Comparison of ENCODE assay signal across 23 mouse cellular contexts in genomic region chr19:14482562-14483138, GRCm38 (mm10).
DNase-seq lines count a peak whose midpoint lies in the region; ATAC-seq and TF ChIP-seq lines count a peak whose summit lies in the region.
"Had no signal": no experiment of that assay in that cellular context is flagged by ENCODE, and none has a peak within 500 bp of the region (broad histone marks: within the 10 kb centered on the region; RNA-seq: fewer than 3 reads in every experiment).

No protein-coding gene starts in this region.

- H3K4me1 ChIP-seq in heart, embryonic 12.5 days (replicated peaks), result peaks cover 21% of the 10 kb centered on the region
- H3K4me1 ChIP-seq in intestine, embryonic 16.5 days (ENCODE audit: control insufficient read depth, insufficient read depth, low read length), result peaks cover 28% of the 10 kb centered on the region
- H3K4me1 ChIP-seq in small intestine, adult 2 months (ENCODE audit: control insufficient read depth, insufficient read depth, insufficient read length, low read length), result peaks cover 21% of the 10 kb centered on the region; the same call in 1 of the 2 replicates

- ATAC-seq in heart, embryonic 12.5 days (ENCODE audit: insufficient number of reproducible peaks, low FRiP score), result no peak
- ATAC-seq in intestine, embryonic 16.5 days, result peak; percentile 71
- ATAC-seq: CD4-positive, CD25-positive, alpha-beta regulatory T cell, adult 4 months had no signal

- H3K36me3 ChIP-seq in heart, embryonic 12.5 days, result no peaks in the 10 kb centered on the region
- no peaks in the 10 kb centered on the region for H3K36me3 ChIP-seq in intestine, embryonic 16.5 days (ENCODE audit: control insufficient read depth, insufficient read depth, low read length)
- H3K36me3 ChIP-seq in small intestine, adult 2 months (ENCODE audit: control insufficient read depth, insufficient read depth, low read length), result no peaks in the 10 kb centered on the region; the same call in 1 of the 2 replicates
- H3K36me3 ChIP-seq: embryonic facial prominence, embryonic 10.5 days; embryonic facial prominence, embryonic 12.5 days; forebrain, embryonic 15.5 days had no signal

- 78% methylated on average over 5 of the region's 5 CpGs for WGBS in heart, embryonic 12.5 days
- WGBS in intestine, embryonic 16.5 days, result 57% methylated on average over 5 of the region's 5 CpGs
- WGBS in small intestine, adult 2 months, result 25% methylated on average over 5 of the region's 5 CpGs

- H3K27ac ChIP-seq in heart, embryonic 12.5 days (ENCODE audit: poor library complexity, severe bottlenecking), result no peak overlapping the region
- no peak overlapping the region for H3K27ac ChIP-seq in intestine, embryonic 16.5 days (ENCODE audit: low read length)
- peak overlapping the region; percentile 3; the same call in 1 of the 2 replicates for H3K27ac ChIP-seq in small intestine, adult 2 months (ENCODE audit: insufficient read depth, low read depth, low read length)
- H3K27ac ChIP-seq: embryonic facial prominence, embryonic 10.5 days; embryonic facial prominence, embryonic 12.5 days; forebrain, embryonic 13.5 days; forebrain, embryonic 15.5 days had no signal

- peak; percentile 71 for DNase-seq in heart, adult 11 months
- DNase-seq in retina, embryonic 14.5 days (ENCODE audit: low spot score), result peak; percentile 38
- DNase-seq in retina, postnatal 1 day, result no peak
- DNase-seq in kidney, adult 8-10 months, result no peak
- DNase-seq in spleen, postnatal 36 days (ENCODE audit: low spot score in 2 of 2), result no peak
- DNase-seq: adrenal gland, adult 2 months; adrenal gland, postnatal 10 days; adrenal gland, postnatal 25 days; B cell, adult 2 months; cerebellum, adult 11 months; cerebellum, adult 18-20 months; cerebellum, adult 9-10 months; cerebellum, postnatal 10 days; cerebellum, postnatal 25 days had no signal

- TF ChIP-seq CTCF in small intestine, adult 2 months (IDR thresholded peaks at IDR 0.05; ENCODE audit: extremely low read depth, insufficient read length, insufficient replicate concordance, low read depth, low read length), result no peak

- no peak overlapping the region for H3K9ac ChIP-seq in heart, embryonic 12.5 days
- no peak overlapping the region for H3K9ac ChIP-seq in intestine, embryonic 16.5 days (ENCODE audit: low read depth, low read length)
- H3K9ac ChIP-seq: embryonic facial prominence, embryonic 12.5 days; forebrain, embryonic 13.5 days; forebrain, embryonic 15.5 days had no signal

- no peaks in the 10 kb centered on the region for H3K27me3 ChIP-seq in heart, embryonic 12.5 days (replicated peaks)
- no peaks in the 10 kb centered on the region for H3K27me3 ChIP-seq in intestine, embryonic 16.5 days (replicated peaks; ENCODE audit: control insufficient read depth, insufficient read depth, low read length)
- H3K27me3 ChIP-seq in small intestine, adult 2 months (ENCODE audit: control insufficient read depth, insufficient read depth, low read length), result no peaks in the 10 kb centered on the region
- H3K27me3 ChIP-seq: CH12.LX; embryonic facial prominence, embryonic 12.5 days; forebrain, embryonic 15.5 days had no signal

- no peak overlapping the region for H3K4me3 ChIP-seq in heart, embryonic 12.5 days
- H3K4me3 ChIP-seq in intestine, embryonic 16.5 days (ENCODE audit: low read length), result no peak overlapping the region
- no peak overlapping the region for H3K4me3 ChIP-seq in small intestine, adult 2 months (ENCODE audit: low read depth, low read length)
- H3K4me3 ChIP-seq: embryonic facial prominence, embryonic 10.5 days; embryonic facial prominence, embryonic 12.5 days; forebrain, embryonic 13.5 days; forebrain, embryonic 15.5 days had no signal

- no peak for TF ChIP-seq POLR2A in small intestine, adult 2 months (IDR thresholded peaks at IDR 0.05; ENCODE audit: low read depth, low read length)

- no peak overlapping the region for H3K4me2 ChIP-seq in heart, embryonic 12.5 days
- H3K4me2 ChIP-seq in intestine, embryonic 16.5 days (ENCODE audit: low read depth, low read length), result no peak overlapping the region
- H3K4me2 ChIP-seq: embryonic facial prominence, embryonic 12.5 days; forebrain, embryonic 13.5 days; forebrain, embryonic 15.5 days had no signal

- H3K9me3 ChIP-seq in heart, embryonic 12.5 days (replicated peaks), result no peaks in the 10 kb centered on the region
- H3K9me3 ChIP-seq in intestine, embryonic 16.5 days (ENCODE audit: control insufficient read depth, low read length), result no peaks in the 10 kb centered on the region
- H3K9me3 ChIP-seq: embryonic facial prominence, embryonic 10.5 days; embryonic facial prominence, embryonic 12.5 days; forebrain, embryonic 13.5 days; forebrain, embryonic 15.5 days had no signal

Comparison
In these comparisons a context has a peak if more than half of its experiments do, and no peak if none do; other contexts are left out.
1. DNase-seq: peak in heart, adult 11 months (single experiment) and retina, embryonic 14.5 days (single experiment); none in retina, postnatal 1 day (single experiment), kidney, adult 8-10 months (0 of 2) and spleen, postnatal 36 days (0 of 2).